In genomic region chr19:27216767-27217403, GRCm38 (mm10) we compare ENCODE assay signal across 9 mouse cellular contexts. TPM values are rescaled to one million over a fixed set of nuclear protein-coding genes. Genes with fewer than 3 reads are reported as not detected.
DNase-seq lines count a peak whose midpoint lies in the region; ATAC-seq and TF ChIP-seq lines count a peak whose summit lies in the region.
"Had no signal": no experiment of that assay in that cellular context is flagged by ENCODE, and none has a peak within 500 bp of the region (broad histone marks: within the 10 kb centered on the region; RNA-seq: fewer than 3 reads in every experiment).

No protein-coding gene starts in this region.

- no peaks in the 10 kb centered on the region for H3K36me3 ChIP-seq in forebrain, embryonic 14.5 days (ENCODE audit: control insufficient read depth, insufficient read depth, low read length)
- no peaks in the 10 kb centered on the region for H3K36me3 ChIP-seq in heart, embryonic 16.5 days (ENCODE audit: control insufficient read depth, insufficient read depth)
- no peaks in the 10 kb centered on the region for H3K36me3 ChIP-seq in liver, embryonic 14.5 days (replicated peaks; ENCODE audit: control insufficient read depth, insufficient read depth, low read depth)
- no peaks in the 10 kb centered on the region for H3K36me3 ChIP-seq in neural tube, embryonic 15.5 days

- H3K9ac ChIP-seq in forebrain, embryonic 14.5 days (ENCODE audit: low read length) = peak overlapping the region; percentile 87
- peak overlapping the region; percentile 86 for H3K9ac ChIP-seq in heart, embryonic 16.5 days (ENCODE audit: low read length)
- H3K9ac ChIP-seq in liver, embryonic 14.5 days (replicated peaks) = no peak overlapping the region
- H3K9ac ChIP-seq in neural tube, embryonic 15.5 days (replicated peaks) = peak overlapping the region; percentile 84

- H3K4me3 ChIP-seq in forebrain, embryonic 14.5 days (ENCODE audit: low read depth, low read length) = peak overlapping the region; percentile 78
- H3K4me3 ChIP-seq in heart, embryonic 16.5 days (ENCODE audit: low read length) = peak overlapping the region; percentile 78
- peak overlapping the region; percentile 24 to 48 for H3K4me3 ChIP-seq in liver, embryonic 14.5 days (ENCODE audit: insufficient read depth in 1 of 2, low read depth in 2 of 2, low read length in 2 of 2)
- peak overlapping the region; percentile 91 for H3K4me3 ChIP-seq in neural tube, embryonic 15.5 days (replicated peaks)

- peak; percentile 3 for DNase-seq in 416B (ENCODE audit: low read depth)
- DNase-seq in cerebellum, adult 11 months = peak; percentile 76
- DNase-seq in forebrain, embryonic 14.5 days (ENCODE audit: low spot score) = peak; percentile 77
- peak; percentile 78 to 82 for DNase-seq in kidney, postnatal 36 days
- DNase-seq in liver, embryonic 14.5 days (ENCODE audit: low read depth in 3 of 3, low spot score in 3 of 3) = no peak
- DNase-seq in urinary bladder, postnatal 14 days (ENCODE audit: low spot score) = peak; percentile 44

- H3K4me2 ChIP-seq in forebrain, embryonic 14.5 days (ENCODE audit: low read length) = peak overlapping the region; percentile 84
- peak overlapping the region; percentile 92 for H3K4me2 ChIP-seq in heart, embryonic 16.5 days (ENCODE audit: low read depth, low read length)
- H3K4me2 ChIP-seq in liver, embryonic 14.5 days (ENCODE audit: low read depth) = peak overlapping the region; percentile 58
- H3K4me2 ChIP-seq in neural tube, embryonic 15.5 days = peak overlapping the region; percentile 87

- H3K27me3 ChIP-seq in forebrain, embryonic 14.5 days (replicated peaks; ENCODE audit: control insufficient read depth, insufficient read depth, low read length) = no peaks in the 10 kb centered on the region
- peaks cover 11% of the 10 kb centered on the region for H3K27me3 ChIP-seq in heart, embryonic 16.5 days (ENCODE audit: control insufficient read depth, insufficient read depth, low read length)
- H3K27me3 ChIP-seq in liver, embryonic 14.5 days (ENCODE audit: control insufficient read depth, insufficient read depth, low read length) = peaks cover 37% of the 10 kb centered on the region
- H3K27me3 ChIP-seq in neural tube, embryonic 15.5 days (replicated peaks) = no peaks in the 10 kb centered on the region
- H3K27me3 ChIP-seq: CH12.LX had no signal

- H3K27ac ChIP-seq in forebrain, embryonic 14.5 days (ENCODE audit: low read depth, low read length) = peak overlapping the region; percentile 93
- H3K27ac ChIP-seq in heart, embryonic 16.5 days (ENCODE audit: low read length) = peak overlapping the region; percentile 85
- H3K27ac ChIP-seq in liver, embryonic 14.5 days = no peak overlapping the region
- H3K27ac ChIP-seq in neural tube, embryonic 15.5 days (replicated peaks) = peak overlapping the region; percentile 87

- ATAC-seq in forebrain, embryonic 14.5 days = peak; percentile 74
- peak; percentile 54 for ATAC-seq in heart, embryonic 16.5 days (replicated peaks; ENCODE audit: extremely low read depth, insufficient read depth, low FRiP score)
- ATAC-seq in liver, embryonic 14.5 days (ENCODE audit: insufficient read depth) = peak; percentile 37; the same call in 1 of the 2 replicates
- peak; percentile 83 for ATAC-seq in neural tube, embryonic 15.5 days (ENCODE audit: low FRiP score)

- no peaks in the 10 kb centered on the region for H3K9me3 ChIP-seq in forebrain, embryonic 14.5 days (replicated peaks; ENCODE audit: control insufficient read depth, low read length)
- no peaks in the 10 kb centered on the region for H3K9me3 ChIP-seq in heart, embryonic 16.5 days (replicated peaks; ENCODE audit: control insufficient read depth, low read length)
- H3K9me3 ChIP-seq in liver, embryonic 14.5 days (ENCODE audit: control insufficient read depth, low read length) = no peaks in the 10 kb centered on the region
- H3K9me3 ChIP-seq in neural tube, embryonic 15.5 days (replicated peaks) = no peaks in the 10 kb centered on the region

- peak; percentile 42; the same call in 1 of the 2 replicates for TF ChIP-seq CTCF in liver, embryonic 14.5 days (IDR thresholded peaks at IDR 0.05; ENCODE audit: low read depth)

- WGBS in forebrain, embryonic 14.5 days = under 1% methylated on average over 49 of the region's 62 CpGs
- WGBS in heart, embryonic 16.5 days = under 1% methylated on average over 55 of the region's 62 CpGs
- WGBS in liver, embryonic 14.5 days (ENCODE audit: insufficient replicate concordance) = 2% methylated on average over 49 of the region's 62 CpGs
- under 1% methylated on average over 61 of the region's 62 CpGs for WGBS in neural tube, embryonic 15.5 days

- H3K4me1 ChIP-seq in forebrain, embryonic 14.5 days (ENCODE audit: control insufficient read depth, insufficient read depth, low read length) = peaks cover 10% of the 10 kb centered on the region; the same call in 1 of the 2 replicates
- peaks cover 25% of the 10 kb centered on the region for H3K4me1 ChIP-seq in heart, embryonic 16.5 days (ENCODE audit: control insufficient read depth, insufficient read depth, low read length)
- no peaks in the 10 kb centered on the region for H3K4me1 ChIP-seq in liver, embryonic 14.5 days (replicated peaks; ENCODE audit: control insufficient read depth in 2 of 2, insufficient read depth in 2 of 2, low read length in 1 of 2)
- H3K4me1 ChIP-seq in neural tube, embryonic 15.5 days = peaks cover 30% of the 10 kb centered on the region

- TF ChIP-seq EP300 in liver, embryonic 14.5 days (IDR thresholded peaks at IDR 0.05; ENCODE audit: low read depth) = no peak

RNA-seq across cellular contexts. Expression of gene Vldlr, which starts 0.6 kb away (rescaled TPM):
- polyA plus RNA-seq in forebrain, embryonic 14.5 days (2014; fragmentation: Nextera tagmentation; extraction: Ambion mirVana) = 25.5 and 32.6 TPM in 2 replicates
- polyA plus RNA-seq in heart, embryonic 16.5 days (2015; fragmentation: Nextera tagmentation; extraction: Ambion mirVana) = 32.5 and 38.7 TPM in 2 replicates
- 1.5 and 1.6 TPM in 2 replicates for polyA plus RNA-seq in liver, embryonic 14.5 days (2012; rRNA removed)
- 1.1 and 1.8 TPM in 2 replicates for polyA plus RNA-seq in liver, embryonic 14.5 days (2014; fragmentation: Nextera tagmentation; extraction: Ambion mirVana)
- 21.0 and 21.7 TPM in 2 replicates for polyA plus RNA-seq in neural tube, embryonic 15.5 days (2015; fragmentation: Nextera tagmentation; extraction: Ambion mirVana)

Comparison
In these comparisons a context has a peak if more than half of its experiments do, and no peak if none do; other contexts are left out.
1. DNase-seq: peak in 416B (single experiment), cerebellum, adult 11 months (single experiment), forebrain, embryonic 14.5 days (single experiment), kidney, postnatal 36 days (2 of 2) and urinary bladder, postnatal 14 days (single experiment); none in liver, embryonic 14.5 days (0 of 3).
2. H3K4me3 ChIP-seq: peak in every context shown above with its lines; median percentile 91 in neural tube, embryonic 15.5 days; 78 in forebrain, embryonic 14.5 days; 78 in heart, embryonic 16.5 days; 36 in liver, embryonic 14.5 days.
3. Peak in every context shown above with its lines, with median percentiles within 50 percentile points of each other: ATAC-seq and H3K4me2 ChIP-seq.